Mouse (Mus musculus) spleen, adult 12 weeks (tissue): ENCODE results near the gene Psd.
A peak's percentile ranks its signal among the peaks of the same experiment; 100 is the strongest.

Experiments used
- DNase-seq: peaks from one replicate; pipeline ENCODE4 v3.0.0; 2022; ENCODE audit warnings: low spot score

The Psd gene

DNA sequence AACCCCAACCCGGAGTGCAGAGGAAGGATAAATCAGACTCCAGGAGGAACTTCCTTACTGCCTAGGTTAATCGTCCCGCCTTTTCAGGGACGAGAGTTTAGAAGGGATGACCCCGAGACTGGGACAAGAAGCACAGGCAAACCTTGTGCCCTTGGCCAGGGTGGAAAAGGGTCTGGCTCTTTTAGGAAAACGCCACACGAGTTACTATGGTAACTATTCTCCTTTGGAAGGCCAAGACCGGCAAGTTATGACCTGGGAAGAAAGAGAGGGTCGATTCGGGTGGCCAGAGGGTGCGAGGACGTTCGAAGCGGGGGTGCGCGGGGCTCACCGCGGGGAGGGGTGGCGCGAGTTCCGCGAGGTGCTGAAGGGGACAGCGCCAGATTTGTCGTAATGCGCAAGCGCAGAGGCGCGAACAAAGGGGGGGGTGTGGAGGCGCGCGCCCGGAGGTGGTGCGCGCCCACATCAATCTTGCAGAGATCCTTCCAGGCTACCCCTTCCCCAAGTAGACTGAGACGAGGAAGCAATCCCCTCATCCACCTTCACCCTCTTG is at the start of gene Psd:
Gene Psd (minus strand): TSS at position 401 of the 550 bp plus-strand sequence.
- peak; percentile 45 for DNase-seq

DNA sequence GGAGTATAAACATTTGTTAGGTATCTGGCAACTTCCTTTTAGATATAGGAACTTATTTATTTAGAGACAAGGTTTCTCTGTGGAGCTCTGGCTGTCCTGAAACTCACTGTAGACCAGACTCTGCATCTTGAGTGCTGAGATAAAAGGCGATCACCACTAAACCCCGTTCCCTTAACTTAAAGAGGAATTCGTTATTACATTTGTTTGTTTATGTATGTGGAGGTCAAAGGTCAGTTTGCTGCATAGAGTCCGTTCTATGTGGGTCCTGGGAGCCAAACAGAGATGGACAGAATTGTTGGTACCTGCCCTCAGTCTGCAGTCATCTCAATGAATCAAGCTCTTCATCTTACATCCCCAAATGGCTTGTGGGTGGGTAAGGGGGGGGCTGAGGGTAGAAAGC is 48.9 kb upstream of the Psd start:
- no peak for DNase-seq

DNA sequence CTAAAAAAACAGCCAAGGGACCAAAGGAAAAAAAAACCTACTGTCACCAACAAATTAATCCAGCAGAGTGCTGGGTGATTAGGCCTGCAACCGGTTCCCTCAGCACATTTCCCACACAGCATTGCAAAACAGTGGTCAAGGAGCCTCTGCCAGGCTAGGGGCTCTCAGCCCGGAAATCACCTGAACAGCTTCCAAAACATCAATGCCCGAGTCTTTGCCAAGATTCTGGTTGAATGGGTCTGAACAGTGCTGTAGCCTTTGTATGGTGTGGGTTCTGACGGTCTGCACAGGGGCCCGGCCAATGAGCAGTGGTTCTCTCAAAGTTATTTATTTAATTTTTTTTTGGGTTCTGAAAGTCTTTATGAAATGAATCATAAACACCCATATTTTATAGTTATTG is 48.5 kb upstream of the Psd start:
- DNase-seq: no peak

DNA sequence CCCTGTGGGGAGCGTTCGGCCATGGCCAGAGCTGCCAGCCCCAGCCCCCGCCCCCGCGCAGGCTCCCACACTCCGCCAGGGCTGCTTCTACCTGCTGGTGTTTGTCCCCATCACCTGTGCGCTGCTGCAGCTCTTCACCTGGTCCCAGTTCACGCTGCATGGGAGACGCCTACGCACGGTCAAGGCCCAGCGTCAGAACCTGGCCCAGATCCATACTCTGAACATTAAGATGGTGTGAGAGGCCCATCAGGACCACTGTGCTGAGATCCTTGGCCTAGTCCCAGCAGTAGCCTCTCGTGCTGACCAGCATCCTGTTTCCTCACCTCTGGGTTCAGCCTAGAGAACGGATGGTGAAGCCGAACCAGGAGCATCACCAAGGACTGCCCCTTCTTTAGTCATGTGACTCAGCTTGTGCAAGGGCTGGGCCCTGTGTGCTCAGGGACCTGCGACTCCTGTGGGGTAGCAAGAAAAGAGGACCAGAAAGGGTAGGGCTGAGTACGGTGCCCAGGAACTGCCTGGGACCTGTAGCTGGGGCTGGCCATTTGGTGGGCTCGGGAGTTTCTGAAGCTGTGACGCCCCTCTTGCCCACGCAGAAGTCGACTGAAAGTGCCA is 47.6 kb upstream of the Psd start:
- DNase-seq: no peak

DNA sequence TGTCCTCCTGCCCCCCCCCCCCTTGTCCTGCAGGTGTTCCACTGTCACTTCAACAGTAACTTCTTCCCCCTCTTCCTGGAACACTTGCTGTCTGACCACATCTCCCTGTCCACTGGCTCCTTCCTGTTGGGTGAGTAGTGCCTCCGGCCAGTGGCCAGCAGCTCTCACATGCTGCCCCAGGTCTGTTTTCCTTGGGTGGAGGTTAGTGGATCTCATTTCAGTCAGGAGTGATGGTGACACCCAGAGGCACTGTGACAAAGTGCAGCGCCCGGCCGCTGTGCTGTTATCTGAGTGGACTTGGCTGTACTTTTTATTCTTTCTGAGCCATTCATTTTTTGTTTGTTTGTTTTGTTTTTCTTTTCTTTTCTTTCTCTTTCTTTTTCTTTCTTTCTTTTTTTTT is 42.2 kb upstream of the Psd start:
- no peak for DNase-seq

DNA sequence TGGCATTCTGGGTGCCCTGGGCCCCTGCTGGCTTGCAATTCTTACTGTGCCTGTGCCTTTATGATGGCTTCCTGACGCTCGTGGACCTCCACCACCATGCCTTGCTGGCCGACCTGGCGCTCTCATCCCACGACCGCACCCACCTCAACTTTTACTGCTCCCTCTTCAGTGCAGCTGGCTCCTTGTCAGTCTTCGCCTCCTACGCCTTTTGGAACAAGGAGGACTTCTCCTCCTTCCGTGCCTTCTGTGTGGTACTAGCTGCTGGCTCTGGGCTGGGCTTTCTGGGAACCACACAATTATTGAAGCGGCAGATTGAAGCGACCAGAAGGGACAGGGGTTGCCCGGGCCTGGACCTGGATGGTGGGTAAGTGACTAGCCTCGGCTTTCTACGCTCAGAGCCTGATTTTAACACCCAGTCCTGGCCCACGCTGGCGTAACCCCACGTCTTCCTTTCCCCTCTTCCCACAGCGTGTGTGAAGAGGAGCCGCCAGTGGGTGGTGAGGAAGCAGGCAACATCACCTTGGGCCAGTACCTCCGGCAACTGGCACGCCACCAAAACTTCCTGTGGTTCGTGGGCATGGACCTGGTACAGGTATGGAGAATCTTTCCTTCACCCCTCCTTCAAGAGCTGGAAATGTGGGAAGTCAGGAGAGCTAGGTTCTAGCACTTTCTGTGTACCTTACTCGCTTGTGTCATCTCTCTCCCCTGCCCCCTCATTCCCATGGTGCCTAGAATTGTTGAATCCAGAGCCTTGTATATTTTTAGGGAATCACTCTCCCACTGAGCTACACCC is 41.0 kb upstream of the Psd start:
- no peak for DNase-seq

DNA sequence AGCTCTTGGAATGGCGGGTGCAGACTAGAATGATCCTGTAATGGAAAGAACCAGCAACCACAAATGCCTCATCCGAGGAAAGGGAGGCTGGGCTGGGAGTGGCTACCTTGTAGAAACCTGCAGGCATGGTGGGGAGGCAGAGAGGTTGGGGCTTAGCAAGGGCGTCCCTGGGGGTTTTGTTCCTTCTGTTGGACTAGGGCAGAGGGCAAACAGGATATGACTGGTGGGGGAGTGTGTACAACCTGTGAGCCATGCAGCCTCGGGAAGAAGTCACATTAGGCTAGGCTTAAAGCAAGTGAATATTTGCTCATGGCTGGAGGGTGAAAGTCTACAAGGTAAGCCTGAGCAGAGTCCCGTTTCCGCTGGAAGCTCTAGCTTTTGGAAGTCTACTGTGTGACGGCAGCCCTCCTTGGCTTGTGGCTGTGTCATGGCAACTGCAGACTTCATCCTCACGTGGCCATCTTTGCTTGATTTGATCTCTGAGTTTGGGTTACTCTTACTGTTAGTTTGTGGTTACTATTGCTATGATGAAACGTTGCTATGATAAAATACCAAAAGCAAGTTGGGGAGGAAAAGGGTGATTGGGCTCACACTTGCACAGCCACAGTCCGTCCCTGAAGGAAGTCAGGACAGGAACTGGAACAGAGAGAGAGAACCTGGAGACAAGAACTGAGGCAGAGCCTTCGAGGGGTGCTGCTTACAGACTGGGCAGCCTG is 36.5 kb upstream of the Psd start:
- no peak for DNase-seq

DNA sequence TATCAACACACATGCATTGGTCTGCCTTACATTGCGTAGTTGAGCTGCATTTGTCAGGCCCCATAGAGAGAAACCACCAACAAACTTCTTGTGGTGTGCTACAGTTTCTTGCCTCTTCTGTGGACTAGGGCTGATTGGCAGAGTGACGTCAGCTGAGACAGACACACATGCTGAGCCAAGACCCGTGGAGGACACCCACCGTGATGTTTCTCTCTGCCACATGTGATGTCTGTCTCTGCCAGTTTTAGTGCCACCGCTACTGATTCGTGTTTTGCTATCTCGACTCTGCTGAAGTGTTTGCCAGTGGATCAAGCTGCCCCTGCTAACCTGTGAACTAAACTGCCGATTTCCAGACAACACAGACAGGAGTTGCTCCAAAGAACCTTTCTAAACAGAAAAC is 35.1 kb upstream of the Psd start:
- no peak for DNase-seq

DNA sequence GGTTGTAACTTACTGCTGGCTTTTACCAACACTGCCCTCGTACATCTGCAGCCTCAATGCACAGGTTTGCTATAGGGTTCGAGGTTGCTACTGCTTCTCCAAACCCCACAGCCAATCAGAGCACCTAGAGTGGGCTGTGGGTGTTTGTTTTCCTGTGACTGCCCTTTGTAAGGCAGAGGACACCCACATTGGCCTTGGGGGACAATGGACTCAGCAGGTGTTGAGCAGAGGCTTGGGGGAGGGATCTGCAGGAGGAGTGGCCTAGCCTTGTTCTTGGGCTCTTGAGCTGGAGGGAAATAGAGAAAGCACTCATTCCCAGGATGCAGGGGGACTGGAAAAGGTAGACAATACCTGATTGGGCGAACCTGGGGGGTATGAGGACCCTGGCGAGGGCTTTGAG is 31.4 kb upstream of the Psd start:
- no peak for DNase-seq

DNA sequence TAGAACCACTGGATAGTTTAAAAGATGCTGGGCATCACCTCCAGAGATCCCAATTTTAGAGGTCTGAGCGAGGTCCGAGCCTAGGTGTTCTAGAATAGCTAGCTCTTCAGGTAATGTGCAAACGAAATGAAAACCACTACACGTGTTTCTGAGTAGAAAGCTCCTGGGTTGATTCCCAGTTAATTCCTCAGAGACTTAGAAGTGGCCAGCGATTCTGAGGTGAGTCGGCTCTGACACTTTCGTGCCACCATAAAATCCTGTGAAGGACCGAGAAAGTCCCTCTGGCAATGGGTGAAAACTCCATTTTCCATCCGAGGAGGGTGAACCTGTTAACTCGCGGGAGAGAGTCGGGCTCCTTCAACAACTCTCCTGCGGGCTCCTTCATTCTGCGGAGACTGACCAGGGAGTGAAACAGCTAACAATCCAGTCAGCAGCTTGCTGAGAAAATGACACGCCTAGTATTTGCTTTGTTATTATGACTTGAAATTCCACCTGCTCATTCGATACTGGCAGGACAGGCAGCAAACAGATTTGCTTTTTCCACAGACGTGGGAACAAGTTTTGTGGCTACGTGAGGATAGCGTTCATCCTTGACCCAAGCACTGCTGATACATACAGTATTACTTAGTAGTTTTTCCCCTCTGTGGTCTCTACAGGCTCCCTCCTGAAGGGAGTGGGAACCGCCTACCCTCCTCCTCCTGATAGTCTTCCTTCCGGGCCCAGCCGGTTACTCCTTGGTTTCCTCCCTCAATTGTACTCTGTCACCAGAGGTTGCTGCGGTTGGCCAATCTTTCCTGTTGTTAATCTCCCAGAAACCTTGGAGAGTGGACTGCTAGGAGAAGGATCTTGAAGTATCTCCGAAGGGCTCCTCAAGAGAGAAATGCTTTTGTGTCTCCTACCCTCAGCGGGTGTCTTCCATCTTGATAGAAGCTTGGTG is 30.7 kb upstream of the Psd start:
- no peak for DNase-seq

DNA sequence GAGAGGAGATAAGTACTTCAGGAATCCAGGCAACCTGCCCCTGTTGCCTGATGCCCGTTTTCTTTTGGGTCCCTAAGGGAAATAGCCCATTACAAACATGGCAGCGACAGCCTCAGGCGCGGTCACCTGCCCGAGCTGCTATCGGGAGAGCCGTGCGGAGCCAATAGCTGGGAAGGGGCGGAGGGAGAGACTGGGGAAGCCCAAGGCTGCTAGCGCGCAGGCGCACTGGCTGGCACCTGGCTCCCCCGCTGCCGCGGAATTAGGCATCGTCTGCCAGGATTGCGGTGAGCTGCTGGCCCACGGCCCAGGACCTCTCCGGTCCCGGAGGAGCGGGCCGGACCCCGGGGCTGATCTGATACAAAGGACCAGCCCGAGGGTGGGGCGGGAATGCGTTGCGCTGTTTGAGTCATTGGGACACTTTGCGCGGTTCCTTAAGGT is 29.8 kb upstream of the Psd start:
- DNase-seq: peak; percentile 57

DNA sequence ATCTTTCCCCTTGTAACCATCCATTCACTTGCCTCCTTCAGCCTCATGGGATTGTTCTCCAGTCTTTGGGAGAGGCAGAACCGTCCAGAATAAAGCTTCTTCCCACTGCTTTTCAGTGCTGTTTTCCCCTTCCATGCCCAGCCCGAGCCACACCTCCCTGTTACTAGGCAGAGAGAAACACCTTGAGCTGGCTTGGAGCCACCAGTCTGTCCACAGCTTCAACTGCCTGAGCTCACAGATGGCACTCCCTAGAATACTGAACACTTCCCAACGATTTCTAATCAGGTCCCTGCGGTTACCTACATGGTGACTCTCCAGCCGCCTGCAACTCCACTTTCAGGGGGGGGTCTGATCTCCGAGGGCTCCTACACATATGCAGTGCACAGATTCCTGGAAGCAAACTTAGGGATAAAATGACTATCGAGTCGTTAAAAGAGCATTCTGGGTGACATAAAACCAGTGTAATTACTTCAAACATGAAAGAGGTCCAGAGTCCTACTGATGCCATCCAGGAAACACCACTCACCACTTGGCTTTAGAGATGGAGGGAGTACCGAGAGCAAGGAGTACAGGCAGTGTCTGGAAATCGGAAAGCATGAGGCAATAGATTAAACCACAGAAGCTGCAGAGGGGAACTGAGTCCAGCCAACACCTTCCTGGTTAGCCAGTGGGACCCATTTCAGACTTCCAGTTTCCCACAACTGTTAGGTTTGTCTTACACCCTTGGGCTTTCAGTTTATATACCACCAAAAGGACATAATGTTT is 23.4 kb upstream of the Psd start, which contains the start of gene 2310034G01Rik:
Gene 2310034G01Rik (minus strand): TSS at position 135 of the 765 bp plus-strand sequence.
- DNase-seq: no peak

DNA sequence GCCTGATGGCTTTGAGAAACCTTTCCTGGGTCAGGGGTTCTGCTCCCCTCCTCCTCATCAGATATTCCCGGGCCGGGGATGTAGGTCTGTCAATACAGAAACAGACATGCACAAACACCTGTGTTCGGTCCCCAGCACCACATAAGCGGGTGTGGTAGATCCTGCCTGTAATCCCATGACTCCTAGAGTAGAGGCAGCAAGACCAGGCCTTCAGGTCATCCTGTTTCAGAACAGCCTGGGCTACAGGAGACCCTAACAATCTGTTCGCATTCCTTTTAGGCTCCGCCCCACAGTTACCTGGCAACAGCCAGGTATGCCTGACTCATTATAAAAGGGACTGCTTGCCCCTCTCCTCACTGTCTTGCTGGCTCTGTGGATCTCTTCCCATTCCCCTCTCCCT is 22.6 kb upstream of the Psd start:
- DNase-seq: no peak

DNA sequence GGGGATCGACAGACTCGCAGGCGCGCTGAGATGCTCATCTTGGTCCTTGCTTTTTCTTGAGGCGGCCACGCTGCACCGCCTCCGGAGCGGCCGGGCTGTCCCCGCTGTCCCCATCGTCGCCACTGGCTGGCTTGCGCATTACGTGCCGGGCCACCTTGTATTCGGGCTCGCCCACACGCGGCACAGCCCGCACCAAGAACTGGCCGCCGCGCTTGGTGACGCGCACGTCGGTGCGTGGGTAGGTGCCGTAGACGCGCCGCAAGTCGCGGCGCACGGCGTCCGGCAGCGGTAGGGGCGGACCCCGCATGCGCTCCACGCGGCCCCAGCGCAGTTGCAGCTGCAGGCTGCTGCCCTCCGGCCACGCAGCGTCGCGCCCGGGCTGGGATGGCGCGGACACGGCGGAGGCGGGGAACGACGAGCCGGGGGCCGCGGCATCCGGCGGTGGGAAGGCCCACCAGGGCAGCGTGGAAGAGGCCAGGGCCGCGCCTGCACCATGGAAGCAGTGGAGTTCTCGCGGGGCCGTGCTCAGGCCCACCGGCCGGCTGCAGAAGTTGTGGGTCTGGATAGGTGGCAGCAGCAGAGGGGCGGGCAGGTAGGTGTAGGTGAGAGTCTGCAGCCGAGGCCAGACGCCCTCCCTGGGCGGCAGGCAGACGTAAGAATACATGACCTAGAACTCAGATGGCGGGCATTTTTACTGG is 22.0 kb upstream of the Psd start:
- DNase-seq: no peak

DNA sequence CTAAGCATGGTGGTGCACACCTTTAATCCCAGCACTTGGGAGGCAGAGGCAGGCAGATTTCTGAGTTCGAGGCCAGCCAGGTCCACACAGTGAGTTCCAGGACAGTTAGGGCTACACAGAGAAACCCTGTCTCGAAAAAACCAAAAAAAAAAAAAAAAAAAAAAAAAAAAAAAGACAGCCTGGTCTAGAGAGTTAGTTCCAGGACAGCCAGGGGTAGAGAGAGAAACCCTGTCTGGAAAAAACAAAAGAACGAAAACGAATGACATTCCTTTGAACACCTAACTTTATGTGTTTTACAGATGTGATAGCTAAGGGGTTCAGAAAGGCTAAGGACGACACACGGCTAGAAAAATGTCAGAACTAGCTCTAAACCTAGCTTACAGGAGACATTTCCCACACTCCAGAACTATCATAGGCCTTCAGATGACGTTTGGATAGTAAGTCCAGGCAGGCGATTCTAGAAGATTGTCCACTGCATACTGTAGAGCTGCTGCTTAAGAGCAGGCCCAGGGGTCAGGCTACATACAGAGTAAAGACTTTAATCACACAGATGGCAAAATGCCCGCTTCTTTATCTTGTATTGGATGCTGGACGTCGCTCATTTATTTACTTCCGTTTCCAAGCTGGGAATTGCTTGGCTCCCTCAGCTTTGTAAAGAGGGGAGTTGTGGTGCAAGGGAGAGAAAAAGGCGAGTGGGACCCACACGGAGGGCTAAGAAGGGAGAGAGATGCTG is 21.1 kb upstream of the Psd start:
- no peak for DNase-seq

DNA sequence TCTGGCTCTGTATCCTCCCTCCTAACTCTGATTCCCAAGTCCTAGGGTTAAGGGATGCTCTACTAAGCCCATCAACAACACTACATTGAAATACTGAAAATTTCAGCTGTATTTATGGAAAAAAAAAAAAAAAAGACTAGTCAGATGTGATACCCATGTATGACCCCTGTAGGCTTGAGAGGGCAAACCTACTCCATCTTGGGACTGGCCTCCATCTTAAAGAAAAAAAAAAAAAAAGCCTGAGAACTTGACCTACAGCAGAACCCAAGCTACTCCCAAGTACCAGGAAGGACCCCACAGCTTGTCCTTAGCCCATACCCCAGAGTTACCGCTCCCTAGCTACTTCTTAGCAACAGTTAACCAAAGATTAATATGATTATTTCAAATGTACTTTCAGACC is 20.2 kb upstream of the Psd start:
- DNase-seq: no peak

DNA sequence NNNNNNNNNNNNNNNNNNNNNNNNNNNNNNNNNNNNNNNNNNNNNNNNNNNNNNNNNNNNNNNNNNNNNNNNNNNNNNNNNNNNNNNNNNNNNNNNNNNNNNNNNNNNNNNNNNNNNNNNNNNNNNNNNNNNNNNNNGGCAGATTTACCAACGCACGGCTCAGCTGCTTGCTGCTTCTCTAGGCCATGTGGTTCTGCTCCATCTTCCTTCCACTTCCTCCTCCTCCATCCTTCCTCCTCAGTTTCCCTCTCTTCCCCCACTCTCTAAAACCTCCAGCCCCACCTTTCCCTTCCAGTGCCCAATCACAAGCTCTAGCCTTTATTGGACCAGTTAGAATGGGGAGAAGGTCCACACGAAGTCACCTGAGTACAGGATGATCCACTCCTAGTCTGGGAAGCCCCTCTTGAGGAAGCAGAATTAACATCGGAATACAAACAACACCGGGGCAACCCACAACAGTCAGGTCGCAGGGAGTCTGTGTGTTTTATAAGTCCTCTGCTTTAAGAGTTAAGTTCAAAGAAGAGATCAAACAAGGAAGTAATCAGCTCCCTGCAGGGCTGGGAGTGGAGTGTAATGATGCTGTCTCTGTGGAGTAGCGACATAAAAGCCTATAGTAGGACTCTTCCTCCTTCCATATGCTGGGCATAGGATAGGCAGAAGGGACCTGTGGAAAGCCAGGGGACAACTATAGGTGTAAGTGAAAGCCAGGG is 17.9 kb upstream of the Psd start:
- DNase-seq: no peak

DNA sequence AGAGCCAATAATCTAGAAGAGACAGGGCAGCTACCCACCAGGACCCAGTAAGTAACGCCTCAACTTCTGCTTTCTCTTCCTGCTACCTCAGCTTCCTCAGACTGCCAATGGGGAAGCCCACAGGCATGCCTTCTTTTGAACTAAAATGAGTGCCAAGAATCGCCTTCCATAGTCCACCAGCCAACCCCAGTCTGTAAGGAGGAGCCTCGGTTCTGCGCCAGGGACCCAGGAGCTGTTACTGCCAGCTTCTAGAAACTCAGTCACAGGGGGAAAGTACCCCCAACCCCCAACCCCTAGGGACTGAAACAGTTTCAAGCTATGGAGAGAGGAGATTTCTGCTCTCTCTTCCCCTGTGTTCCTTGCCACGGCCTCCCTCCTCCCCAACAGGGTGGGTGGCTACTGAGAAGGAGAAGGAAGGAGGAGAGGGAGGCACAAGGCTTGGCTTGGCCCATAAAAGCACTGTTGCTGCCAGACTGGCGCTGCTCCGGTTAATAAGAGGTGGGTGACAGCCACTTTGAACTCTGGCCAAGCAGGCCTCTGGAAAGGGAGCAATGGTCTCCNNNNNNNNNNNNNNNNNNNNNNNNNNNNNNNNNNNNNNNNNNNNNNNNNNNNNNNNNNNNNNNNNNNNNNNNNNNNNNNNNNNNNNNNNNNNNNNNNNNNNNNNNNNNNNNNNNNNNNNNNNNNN is 12.5 kb upstream of the Psd start:
- no peak for DNase-seq
